Mouse (Mus musculus) E14TG2a.4 (cell line): ENCODE measurements around the gene Ifrd2.

Source experiments
- CTCF ChIP-seq: conservative IDR thresholded peaks from 2 replicates; pipeline ENCODE4 v1.5.1; 2014; ENCODE audit warnings: low read length
- NANOG ChIP-seq: IDR thresholded peaks from 2 replicates; pipeline ENCODE4 v1.6.1; 2014; ENCODE audit warnings: borderline replicate concordance, low read length, mixed read lengths
- POU5F1 ChIP-seq: IDR thresholded peaks from 2 replicates; pipeline ENCODE4 v1.6.1; 2014; ENCODE audit warnings: low read length, borderline replicate concordance

DNA sequence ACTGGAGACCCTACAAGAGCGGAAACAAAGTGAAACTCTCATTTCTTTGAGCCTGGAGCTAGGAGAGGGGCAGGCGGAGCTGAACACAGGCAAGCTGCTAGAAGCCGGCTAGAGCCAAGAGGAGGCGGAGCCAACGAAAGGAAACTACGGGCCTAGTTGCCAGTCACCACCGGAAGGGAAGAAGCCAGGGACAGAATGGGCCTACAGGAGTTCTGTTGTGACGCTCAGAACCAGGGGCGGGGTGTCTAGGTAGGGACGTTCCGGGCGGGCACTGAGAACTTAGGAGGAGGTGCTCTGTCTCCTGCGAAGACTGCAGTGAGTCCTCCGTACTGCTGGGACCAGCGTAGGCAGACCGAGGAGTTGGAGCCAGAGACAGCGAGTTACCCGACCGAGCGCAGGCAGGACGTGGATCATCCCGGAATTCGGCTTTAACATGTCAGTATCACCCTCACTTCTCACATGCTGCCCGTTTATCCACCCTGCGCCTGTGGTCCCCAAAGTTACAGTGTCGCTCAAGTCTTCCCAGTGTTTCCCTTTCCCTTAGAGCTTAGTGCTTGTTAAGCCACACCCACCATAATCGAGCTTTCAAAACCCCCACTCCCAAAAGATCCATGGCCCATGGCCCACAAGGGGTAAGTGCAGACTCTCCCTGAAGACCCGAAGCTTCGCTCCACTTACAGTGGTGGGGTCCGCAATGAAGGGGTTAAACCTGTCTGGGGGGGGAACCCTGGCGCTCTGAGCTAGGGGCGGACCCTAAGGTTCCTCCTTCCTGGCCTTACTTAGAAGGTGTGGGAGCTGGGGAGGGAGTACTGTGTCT lies 6.7 kb upstream of the Ifrd2 start, which contains the start of gene Hyal3:
- TF ChIP-seq CTCF (no peak), POU5F1 (no peak), NANOG (no peak)
